Mouse (Mus musculus): ENCODE measurements around the gene Commd8. TPM values are rescaled to one million over a fixed set of nuclear protein-coding genes. Genes with fewer than 3 reads are reported as not detected.

Gene Commd8
- polyA plus RNA-seq, 1 experiment from 2014 or later: 115 TPM

DNA sequence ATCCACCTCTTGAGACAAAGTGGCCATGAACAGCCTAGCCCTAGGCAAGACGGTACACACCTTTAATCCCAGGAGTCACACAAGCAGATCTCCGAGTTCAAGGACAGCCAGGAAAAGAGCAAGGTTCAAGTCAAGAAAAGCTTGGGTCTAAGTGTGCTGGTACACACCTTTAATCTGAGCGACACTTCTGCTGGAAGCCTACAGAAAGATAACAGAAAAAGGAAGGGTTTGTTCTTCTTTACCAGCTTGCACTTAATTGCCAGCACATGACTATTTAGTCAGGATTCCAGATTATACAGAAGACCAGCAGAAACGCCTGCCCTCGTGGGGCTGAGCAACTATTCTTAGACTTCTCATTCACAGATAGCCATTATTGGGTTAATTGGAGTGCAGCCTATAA lies 23.9 kb upstream of the Commd8 start:
- Histone ChIP-seq H3K27me3 (replicated peaks; ENCODE audit: control insufficient read depth, insufficient read depth, low read length) (no peaks in the 10 kb centered on the region), H3K27ac (ENCODE audit: low read depth, low read length) (no peak overlapping the region), H3K9me3 (ENCODE audit: control insufficient read depth) (no peaks in the 10 kb centered on the region), H3K4me3 (ENCODE audit: low read depth, low read length) (no peak overlapping the region), H3K4me1 (replicated peaks; ENCODE audit: control insufficient read depth, insufficient read depth, low read length) (no peaks in the 10 kb centered on the region), H3K36me3 (ENCODE audit: control insufficient read depth, insufficient read depth) (no peaks in the 10 kb centered on the region), H3K4me2 (replicated peaks; ENCODE audit: low read depth) (no peak overlapping the region), H3K9ac (ENCODE audit: low read depth, low read length) (no peak overlapping the region)
- ATAC-seq: no peak
- 66% methylated on average over 5 of the region's 5 CpGs for WGBS
- TF ChIP-seq CTCF (IDR thresholded peaks at IDR 0.05; ENCODE audit: low read depth): no peak

DNA sequence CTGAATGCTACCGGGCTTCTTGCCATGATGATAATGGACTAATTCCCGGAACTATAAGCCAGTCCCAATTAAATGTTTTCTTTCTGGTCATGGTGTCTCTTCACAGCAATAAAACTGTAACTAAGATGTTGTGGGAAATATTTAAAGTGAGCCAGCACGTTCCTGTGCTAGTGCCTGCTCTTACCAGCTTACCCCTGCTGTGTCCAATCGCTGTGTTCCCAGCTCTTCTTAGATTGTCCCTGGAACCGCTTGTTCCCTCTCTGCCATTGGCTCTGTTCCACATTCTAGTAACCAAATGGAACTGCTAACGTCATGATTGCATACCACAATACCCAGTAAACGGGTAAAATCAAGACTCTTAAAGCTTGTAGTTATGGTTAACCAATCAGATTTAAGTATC lies 23.2 kb upstream of the Commd8 start:
- no peak for ATAC-seq
- no peak overlapping the region for H3K4me2 ChIP-seq (replicated peaks; ENCODE audit: low read depth)
- no peak overlapping the region for H3K4me3 ChIP-seq (ENCODE audit: low read depth, low read length)
- H3K36me3 ChIP-seq (ENCODE audit: control insufficient read depth, insufficient read depth): no peaks in the 10 kb centered on the region
- 84% methylated on average over 7 of the region's 7 CpGs for WGBS
- H3K9me3 ChIP-seq (ENCODE audit: control insufficient read depth): no peaks in the 10 kb centered on the region
- H3K27me3 ChIP-seq (replicated peaks; ENCODE audit: control insufficient read depth, insufficient read depth, low read length): no peaks in the 10 kb centered on the region
- TF ChIP-seq CTCF (IDR thresholded peaks at IDR 0.05; ENCODE audit: low read depth): no peak
- no peak overlapping the region for H3K27ac ChIP-seq (ENCODE audit: low read depth, low read length)
- H3K9ac ChIP-seq (ENCODE audit: low read depth, low read length): no peak overlapping the region
- no peaks in the 10 kb centered on the region for H3K4me1 ChIP-seq (replicated peaks; ENCODE audit: control insufficient read depth, insufficient read depth, low read length)

- no peak overlapping the region for H3K4me3 ChIP-seq (ENCODE audit: low read depth, low read length)
- H3K9me3 ChIP-seq (ENCODE audit: control insufficient read depth): no peaks in the 10 kb centered on the region
- no peak overlapping the region for H3K4me2 ChIP-seq (replicated peaks; ENCODE audit: low read depth)
- no peaks in the 10 kb centered on the region for H3K4me1 ChIP-seq (replicated peaks; ENCODE audit: control insufficient read depth, insufficient read depth, low read length)
- no peak for TF ChIP-seq CTCF (IDR thresholded peaks at IDR 0.05; ENCODE audit: low read depth)
- ATAC-seq: no peak
- H3K36me3 ChIP-seq (ENCODE audit: control insufficient read depth, insufficient read depth): no peaks in the 10 kb centered on the region
- no peak overlapping the region for H3K9ac ChIP-seq (ENCODE audit: low read depth, low read length)
- H3K27me3 ChIP-seq (replicated peaks; ENCODE audit: control insufficient read depth, insufficient read depth, low read length): no peaks in the 10 kb centered on the region
- WGBS: 71% methylated on average over 13 of the region's 13 CpGs
- H3K27ac ChIP-seq (ENCODE audit: low read depth, low read length): no peak overlapping the region
Measured at GRCm38 (mm10) chr5:72184437-72185100, 16.6 kb upstream of the Commd8 start.

DNA sequence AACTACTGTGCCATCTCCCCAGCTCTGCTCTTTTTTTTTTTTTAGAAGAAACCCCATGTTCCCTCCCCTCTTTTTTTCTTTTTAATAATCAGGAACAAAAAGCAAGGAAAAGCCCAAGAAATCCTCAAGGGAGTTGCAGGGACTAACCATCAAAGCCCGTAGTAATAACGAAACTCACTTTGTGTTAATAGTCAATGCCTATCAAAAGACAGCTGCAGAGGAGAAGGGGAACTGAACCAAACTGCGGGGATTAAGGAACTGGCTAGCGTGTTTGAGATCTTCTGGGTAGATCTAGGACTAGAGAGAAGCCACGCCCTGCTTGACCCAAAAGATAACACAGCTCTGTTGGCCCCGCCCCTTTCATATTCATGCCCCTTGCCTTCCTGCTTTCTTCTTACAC lies 15.9 kb upstream of the Commd8 start:
- no peak for TF ChIP-seq CTCF (IDR thresholded peaks at IDR 0.05; ENCODE audit: low read depth)
- no peak overlapping the region for H3K9ac ChIP-seq (ENCODE audit: low read depth, low read length)
- WGBS: 69% methylated on average over 6 of the region's 6 CpGs
- H3K9me3 ChIP-seq (ENCODE audit: control insufficient read depth): no peaks in the 10 kb centered on the region
- H3K36me3 ChIP-seq (ENCODE audit: control insufficient read depth, insufficient read depth): no peaks in the 10 kb centered on the region
- no peak overlapping the region for H3K27ac ChIP-seq (ENCODE audit: low read depth, low read length)
- no peak overlapping the region for H3K4me2 ChIP-seq (replicated peaks; ENCODE audit: low read depth)
- no peak overlapping the region for H3K4me3 ChIP-seq (ENCODE audit: low read depth, low read length)
- no peaks in the 10 kb centered on the region for H3K4me1 ChIP-seq (replicated peaks; ENCODE audit: control insufficient read depth, insufficient read depth, low read length)
- H3K27me3 ChIP-seq (replicated peaks; ENCODE audit: control insufficient read depth, insufficient read depth, low read length): no peaks in the 10 kb centered on the region
- ATAC-seq: no peak

GRCm38 (mm10) chr5:72182804-72183203 lies 14.8 kb upstream of the Commd8 start:
- no peaks in the 10 kb centered on the region for H3K36me3 ChIP-seq (ENCODE audit: control insufficient read depth, insufficient read depth)
- no peaks in the 10 kb centered on the region for H3K27me3 ChIP-seq (replicated peaks; ENCODE audit: control insufficient read depth, insufficient read depth, low read length)
- no peak overlapping the region for H3K27ac ChIP-seq (ENCODE audit: low read depth, low read length)
- H3K4me1 ChIP-seq (replicated peaks; ENCODE audit: control insufficient read depth, insufficient read depth, low read length): no peaks in the 10 kb centered on the region
- no peak for ATAC-seq
- H3K9me3 ChIP-seq (ENCODE audit: control insufficient read depth): no peaks in the 10 kb centered on the region
- H3K4me2 ChIP-seq (replicated peaks; ENCODE audit: low read depth): no peak overlapping the region
- H3K9ac ChIP-seq (ENCODE audit: low read depth, low read length): no peak overlapping the region
- H3K4me3 ChIP-seq (ENCODE audit: low read depth, low read length): no peak overlapping the region
- TF ChIP-seq CTCF (IDR thresholded peaks at IDR 0.05; ENCODE audit: low read depth): no peak
- WGBS: 84% methylated on average over 4 of the region's 4 CpGs

DNA sequence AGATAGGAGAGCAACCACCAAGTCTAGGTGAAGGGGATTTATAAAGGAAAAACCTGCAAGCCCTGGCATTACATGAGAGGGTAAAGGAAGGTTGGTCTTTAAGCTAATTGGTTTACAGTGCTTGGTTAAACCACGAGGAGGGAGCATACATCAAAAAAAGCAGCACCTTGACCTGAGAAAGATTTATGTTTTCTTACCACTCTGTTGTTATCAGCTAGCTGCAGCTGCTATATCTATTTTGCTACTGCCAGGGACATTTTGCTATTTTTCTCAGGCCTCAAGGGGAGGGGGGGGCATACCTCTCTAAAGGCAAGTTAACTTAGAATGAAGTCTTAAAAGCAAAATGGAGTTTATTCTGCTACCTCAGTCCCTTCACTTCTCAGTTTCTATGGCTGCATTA lies 13.2 kb upstream of the Commd8 start:
- WGBS: 23% methylated on average over 1 of the region's 1 CpGs
- H3K4me3 ChIP-seq (ENCODE audit: low read depth, low read length): no peak overlapping the region
- H3K9ac ChIP-seq (ENCODE audit: low read depth, low read length): no peak overlapping the region
- H3K4me2 ChIP-seq (replicated peaks; ENCODE audit: low read depth): no peak overlapping the region
- H3K27me3 ChIP-seq (replicated peaks; ENCODE audit: control insufficient read depth, insufficient read depth, low read length): no peaks in the 10 kb centered on the region
- no peak for TF ChIP-seq CTCF (IDR thresholded peaks at IDR 0.05; ENCODE audit: low read depth)
- ATAC-seq: no peak
- H3K36me3 ChIP-seq (ENCODE audit: control insufficient read depth, insufficient read depth): no peaks in the 10 kb centered on the region
- no peak overlapping the region for H3K27ac ChIP-seq (ENCODE audit: low read depth, low read length)
- no peaks in the 10 kb centered on the region for H3K9me3 ChIP-seq (ENCODE audit: control insufficient read depth)
- no peaks in the 10 kb centered on the region for H3K4me1 ChIP-seq (replicated peaks; ENCODE audit: control insufficient read depth, insufficient read depth, low read length)

DNA sequence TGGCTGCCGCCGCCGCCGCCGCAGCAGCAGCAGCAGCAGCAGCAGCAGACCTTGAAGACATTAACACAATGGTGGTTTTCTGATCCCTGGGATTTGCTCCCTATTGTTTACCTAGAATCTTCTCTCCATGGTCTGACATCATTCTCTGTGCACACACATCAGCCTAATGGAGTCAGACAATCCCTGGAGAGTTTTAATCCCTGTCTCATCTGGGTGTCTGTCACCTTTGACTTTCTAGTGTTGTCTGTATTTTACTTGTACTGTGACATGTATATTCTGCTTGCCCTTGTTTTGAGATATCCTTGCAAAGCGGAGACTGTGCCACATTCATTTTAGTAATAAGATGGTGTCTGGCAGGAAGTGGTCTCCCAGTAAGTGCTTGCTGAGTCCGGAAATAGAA lies 7.5 kb upstream of the Commd8 start:
- no peak overlapping the region for H3K27ac ChIP-seq (ENCODE audit: low read depth, low read length)
- WGBS: 39% methylated on average over 7 of the region's 7 CpGs
- ATAC-seq: no peak
- no peaks in the 10 kb centered on the region for H3K4me1 ChIP-seq (replicated peaks; ENCODE audit: control insufficient read depth, insufficient read depth, low read length)
- H3K27me3 ChIP-seq (replicated peaks; ENCODE audit: control insufficient read depth, insufficient read depth, low read length): no peaks in the 10 kb centered on the region
- no peak overlapping the region for H3K4me2 ChIP-seq (replicated peaks; ENCODE audit: low read depth)
- no peaks in the 10 kb centered on the region for H3K9me3 ChIP-seq (ENCODE audit: control insufficient read depth)
- TF ChIP-seq CTCF (IDR thresholded peaks at IDR 0.05; ENCODE audit: low read depth): no peak
- H3K4me3 ChIP-seq (ENCODE audit: low read depth, low read length): no peak overlapping the region
- H3K9ac ChIP-seq (ENCODE audit: low read depth, low read length): no peak overlapping the region
- no peaks in the 10 kb centered on the region for H3K36me3 ChIP-seq (ENCODE audit: control insufficient read depth, insufficient read depth)

Data from intestine, postnatal 0 days (tissue).